26 mouse cellular contexts compared by ENCODE assay signal in genomic region chr13:106817066-106817465, GRCm38 (mm10).
DNase-seq lines count a peak whose midpoint lies in the region; ATAC-seq and TF ChIP-seq lines count a peak whose summit lies in the region.
"Had no signal": no experiment of that assay in that cellular context is flagged by ENCODE, and none has a peak within 500 bp of the region (broad histone marks: within the 10 kb centered on the region; RNA-seq: fewer than 3 reads in every experiment).

No protein-coding gene starts in this region.

- no peak overlapping the region for H3K9ac ChIP-seq in heart, embryonic 13.5 days
- no peak overlapping the region for H3K9ac ChIP-seq in kidney, postnatal 0 days (ENCODE audit: low read depth, low read length)
- H3K9ac ChIP-seq: hindbrain, embryonic 14.5 days; liver, embryonic 15.5 days; lung, embryonic 15.5 days; midbrain, embryonic 15.5 days had no signal

- H3K27ac ChIP-seq in heart, embryonic 13.5 days (replicated peaks): 0 out of 2 replicates have a peak overlapping the region, but pooled peaks have one; percentile 5
- H3K27ac ChIP-seq in kidney, postnatal 0 days: 0 out of 2 replicates have a peak overlapping the region, but pooled peaks have one; percentile 0
- H3K27ac ChIP-seq: forebrain, embryonic 10.5 days; hindbrain, embryonic 14.5 days; liver, embryonic 15.5 days; lung, embryonic 15.5 days; midbrain, embryonic 15.5 days had no signal

- 89% methylated on average over 5 of the region's 5 CpGs for WGBS in heart, embryonic 13.5 days
- WGBS in kidney, postnatal 0 days: 51% methylated on average over 5 of the region's 5 CpGs

- no peak for TF ChIP-seq CTCF in kidney, postnatal 0 days (IDR thresholded peaks at IDR 0.05; ENCODE audit: low read depth)

- no peak for ATAC-seq in heart, embryonic 13.5 days (ENCODE audit: extremely low read depth, insufficient number of reproducible peaks, low FRiP score, low TSS enrichment)
- ATAC-seq in kidney, postnatal 0 days (replicated peaks; ENCODE audit: low FRiP score, low read depth): no peak
- no peak for ATAC-seq in CD4-positive, CD25-positive, alpha-beta regulatory T cell, adult 4 months
- ATAC-seq: forebrain, embryonic 16.5 days; inflammation-experienced regulatory T-cells, adult 6 months; midbrain, embryonic 15.5 days had no signal

- peaks cover 42% of the 10 kb centered on the region for H3K36me3 ChIP-seq in heart, embryonic 13.5 days
- H3K36me3 ChIP-seq in kidney, postnatal 0 days (ENCODE audit: insufficient read depth, low read length): no peaks in the 10 kb centered on the region
- H3K36me3 ChIP-seq: midbrain, embryonic 15.5 days had no signal

- H3K4me3 ChIP-seq in heart, embryonic 13.5 days: no peak overlapping the region
- no peak overlapping the region for H3K4me3 ChIP-seq in kidney, postnatal 0 days (replicated peaks; ENCODE audit: low read depth, low read length)
- H3K4me3 ChIP-seq: forebrain, embryonic 10.5 days; liver, embryonic 15.5 days; lung, embryonic 15.5 days; megakaryocyte, embryonic 14.5 days; midbrain, embryonic 15.5 days; myocyte had no signal

- no peak overlapping the region for H3K4me2 ChIP-seq in heart, embryonic 13.5 days
- H3K4me2 ChIP-seq in kidney, postnatal 0 days (ENCODE audit: low read length): no peak overlapping the region
- H3K4me2 ChIP-seq: hindbrain, embryonic 14.5 days; liver, embryonic 15.5 days; lung, embryonic 15.5 days; midbrain, embryonic 15.5 days had no signal

- no peaks in the 10 kb centered on the region for H3K27me3 ChIP-seq in heart, embryonic 13.5 days (replicated peaks)
- H3K27me3 ChIP-seq in kidney, postnatal 0 days (ENCODE audit: insufficient read depth, low read length): no peaks in the 10 kb centered on the region
- H3K27me3 ChIP-seq: liver, embryonic 15.5 days; lung, embryonic 15.5 days; megakaryocyte, embryonic 14.5 days; midbrain, embryonic 15.5 days had no signal

- peaks cover 9% of the 10 kb centered on the region for H3K4me1 ChIP-seq in heart, embryonic 13.5 days
- peaks cover 4% of the 10 kb centered on the region; the same call in 1 of the 2 replicates for H3K4me1 ChIP-seq in kidney, postnatal 0 days (replicated peaks; ENCODE audit: insufficient read depth, low read length)
- H3K4me1 ChIP-seq: forebrain, embryonic 10.5 days; liver, embryonic 15.5 days; lung, embryonic 15.5 days; midbrain, embryonic 15.5 days had no signal

- intact Hi-C loops in heart, postnatal 14 days (cut with DNase I): no loop called here

- no peak for DNase-seq in heart, postnatal 14 days
- peak; percentile 65 for DNase-seq in kidney, postnatal 0 days (ENCODE audit: low spot score)
- no peak for DNase-seq in kidney, postnatal 25 days
- peak; percentile 5 for DNase-seq in ovary, postnatal 14 days (ENCODE audit: low spot score)
- DNase-seq in ovary, adult 18-20 months (ENCODE audit: low spot score): no peak
- DNase-seq: adrenal gland, adult 2 months; B cell, adult 2 months; cerebellum, adult 11 months; cerebellum, adult 9-11 months; heart, postnatal 4 days; kidney, postnatal 10 days; lung, postnatal 36 days; right cerebral cortex, postnatal 14 days; spleen, adult 18-20 months; thymus, postnatal 14 days had no signal

- H3K9me3 ChIP-seq in heart, embryonic 13.5 days: no peaks in the 10 kb centered on the region
- no peaks in the 10 kb centered on the region for H3K9me3 ChIP-seq in kidney, postnatal 0 days (replicated peaks; ENCODE audit: low read length)
- H3K9me3 ChIP-seq: forebrain, embryonic 10.5 days; liver, embryonic 15.5 days; lung, embryonic 15.5 days; midbrain, embryonic 15.5 days had no signal

Comparison
In these comparisons a context has a peak if more than half of its experiments do, and no peak if none do; other contexts are left out.
1. DNase-seq: peak in kidney, postnatal 0 days (single experiment) and ovary, postnatal 14 days (single experiment); none in heart, postnatal 14 days (0 of 2), kidney, postnatal 25 days (0 of 2) and ovary, adult 18-20 months (single experiment).